Mouse (Mus musculus) layer of hippocampus, adult 2 months (tissue): ENCODE measurements at regions not wholly inside any gene's neighbourhood (a gene's known extent, or its start where the extent isn't known, plus 50 kb on each side); places are given as distances from the start of the nearest gene placed in this dataset.

Experiments used
- DNase-seq, 2 experiments: peaks; one replicate each; pipeline ENCODE4 v3.0.0; 2022; ENCODE audit warnings: low spot score in 2 of 2
- H3K27ac ChIP-seq: fragments of 200-600 bp; 2 replicates; pipeline ENCODE4 v1.8.1; 2022
- H3K4me3 ChIP-seq: fragments of 200-600 bp; 2 replicates; pipeline ENCODE4 v1.8.1; 2022; ENCODE audit warnings: mild to moderate bottlenecking
- CTCF ChIP-seq: fragments of 200-600 bp; conservative IDR thresholded peaks from 2 replicates; pipeline ENCODE4 v1.8.1; 2022; ENCODE audit warnings: antibody characterized with exemption, mild to moderate bottlenecking, moderate library complexity

DNA sequence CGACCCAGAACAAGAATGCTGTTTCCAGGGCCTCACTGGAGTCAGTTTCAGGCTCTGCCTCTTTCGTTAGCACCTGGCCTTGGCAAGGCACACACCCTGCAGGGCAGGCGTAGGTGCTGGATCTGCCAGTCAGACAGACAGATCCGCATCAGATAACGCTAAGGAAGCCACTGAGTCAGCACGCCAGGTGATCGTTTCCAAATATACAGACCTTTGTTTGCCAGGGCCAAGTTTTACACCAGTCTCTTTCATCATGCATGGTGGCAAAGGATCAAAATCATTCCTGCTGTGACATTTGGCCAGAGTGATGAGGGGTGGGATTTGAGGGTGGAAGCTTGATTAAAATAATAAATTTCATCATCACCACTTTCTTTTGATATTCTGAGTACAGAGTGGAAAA is 411.0 kb downstream of the Ofcc1 start:
- no peak for DNase-seq
- TF ChIP-seq CTCF, result no peak
- no peak overlapping the region for H3K27ac ChIP-seq
- no peak overlapping the region for H3K4me3 ChIP-seq

DNA sequence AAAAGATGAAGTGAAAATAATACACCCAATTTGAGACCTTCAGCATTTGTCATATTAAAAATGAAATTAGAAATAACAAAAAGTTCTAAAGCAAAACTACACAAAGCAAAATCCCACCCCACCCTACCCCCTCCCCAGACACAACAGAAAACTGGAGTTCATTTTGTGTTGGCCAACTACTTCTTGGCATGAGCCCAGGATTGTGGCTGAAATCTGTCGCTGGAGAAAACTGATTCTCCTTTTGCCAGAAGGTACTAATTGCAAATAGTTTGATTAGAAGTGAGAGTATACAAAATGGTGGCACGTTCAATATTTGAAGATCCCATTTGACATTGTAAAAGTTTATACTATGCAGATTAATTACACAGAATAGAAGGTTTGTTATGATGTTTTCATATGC is 426.0 kb downstream of the Ofcc1 start:
- H3K27ac ChIP-seq, result no peak overlapping the region
- no peak overlapping the region for H3K4me3 ChIP-seq
- DNase-seq, result no peak
- TF ChIP-seq CTCF, result no peak

DNA sequence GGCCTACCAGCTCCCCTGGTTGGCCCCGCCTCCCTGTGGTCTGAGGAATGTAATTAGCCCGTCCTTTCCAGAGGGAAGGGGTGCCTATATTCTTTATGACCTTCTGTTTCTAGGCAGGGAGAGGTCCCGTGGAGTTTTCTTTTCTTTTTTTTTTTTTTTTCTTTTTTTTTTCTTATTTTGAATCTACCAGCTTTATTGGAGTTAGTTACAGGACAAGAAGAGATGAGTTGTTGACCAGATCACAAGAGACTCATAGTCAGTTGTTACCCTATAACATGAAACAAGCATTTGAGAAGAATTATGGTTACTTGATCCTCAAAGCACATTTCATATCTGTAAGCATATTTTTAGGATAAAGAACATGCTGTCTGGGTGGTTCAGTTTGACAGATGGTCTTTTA is 429.8 kb downstream of the Ofcc1 start:
- DNase-seq, result no peak
- TF ChIP-seq CTCF, result no peak
- Histone ChIP-seq H3K27ac (no peak overlapping the region), H3K4me3 (no peak overlapping the region)

DNA sequence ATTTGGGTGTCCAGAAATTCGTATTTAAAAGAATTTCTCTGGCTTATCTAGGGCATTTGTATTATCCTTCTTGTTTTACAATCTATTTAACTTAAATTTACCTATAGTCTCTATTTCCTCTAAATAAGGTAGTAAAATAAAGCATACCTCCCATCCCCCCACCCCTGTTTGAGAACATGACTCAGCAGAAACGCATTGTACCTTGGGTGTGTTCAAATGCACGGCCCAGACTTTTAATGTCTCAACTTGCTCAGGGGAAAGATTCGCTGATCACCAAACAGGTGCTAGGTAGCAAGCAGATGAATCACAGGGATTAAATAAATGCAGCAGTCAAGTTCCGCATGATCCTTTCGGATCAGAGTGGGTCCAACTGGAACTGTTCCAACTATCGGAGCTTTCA is 432.7 kb downstream of the Ofcc1 start:
- Histone ChIP-seq H3K4me3 (no peak overlapping the region), H3K27ac (no peak overlapping the region)
- DNase-seq, result no peak
- no peak for TF ChIP-seq CTCF

DNA sequence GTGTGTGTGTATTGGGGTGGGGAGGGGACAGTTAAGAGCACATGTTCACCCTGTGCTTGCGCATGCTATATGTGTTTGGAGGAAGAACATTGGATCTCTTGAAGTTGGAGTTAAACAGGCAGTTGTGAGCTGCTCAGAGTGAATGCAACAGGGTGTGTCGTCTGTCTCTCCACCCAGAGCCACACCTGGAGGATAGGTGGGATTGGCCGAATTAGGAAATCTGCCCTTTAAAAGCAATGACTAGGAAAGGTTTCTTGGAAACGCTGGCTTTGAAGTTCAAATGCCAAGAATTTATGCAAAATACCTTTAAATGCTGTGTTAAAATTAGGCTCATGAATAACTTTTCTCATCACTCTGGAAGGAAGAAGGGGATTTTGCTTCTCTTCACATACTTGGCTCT is 436.9 kb downstream of the Ofcc1 start:
- Histone ChIP-seq H3K27ac (no peak overlapping the region), H3K4me3 (no peak overlapping the region)
- no peak for DNase-seq
- TF ChIP-seq CTCF, result no peak

DNA sequence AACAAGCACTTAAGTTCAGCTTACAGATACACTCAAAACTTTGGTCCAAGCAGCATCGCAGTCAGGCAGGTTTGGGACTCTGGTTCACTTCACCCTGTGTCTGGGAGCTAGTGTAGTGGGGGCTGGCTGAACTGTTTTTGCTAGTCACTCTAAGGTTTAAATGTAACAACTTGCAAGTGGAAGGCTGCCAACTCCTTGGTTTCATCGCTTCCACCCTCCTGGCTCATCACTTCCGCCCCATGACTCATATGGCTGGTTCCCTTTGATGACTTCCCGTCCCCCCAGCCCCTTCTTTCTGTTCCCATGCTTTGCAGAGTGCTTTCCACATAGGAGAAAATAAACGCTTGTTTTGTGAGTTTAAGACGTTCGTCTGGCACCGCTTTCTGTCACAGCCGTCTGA is 438.1 kb downstream of the Ofcc1 start:
- H3K27ac ChIP-seq, result no peak overlapping the region
- no peak overlapping the region for H3K4me3 ChIP-seq
- TF ChIP-seq CTCF, result no peak
- DNase-seq, result no peak

DNA sequence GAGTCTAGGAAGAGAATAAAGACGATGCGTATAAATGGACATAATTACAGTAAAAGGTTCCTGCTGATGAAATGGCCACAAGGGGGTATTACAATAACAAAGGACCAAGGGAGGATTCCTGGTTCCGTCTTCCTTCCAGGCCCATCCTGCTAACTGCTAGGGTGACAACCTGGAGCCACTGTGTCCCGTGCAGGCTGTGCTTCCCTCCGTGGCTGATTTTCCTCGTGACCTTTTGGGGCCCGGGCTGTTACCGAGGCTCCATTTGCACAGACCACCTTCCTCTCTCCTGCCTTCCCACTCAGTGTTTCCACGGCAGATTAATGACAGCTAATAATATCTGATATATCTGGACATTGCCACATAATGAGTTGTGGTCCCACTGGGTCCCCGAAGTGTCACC is 453.5 kb downstream of the Ofcc1 start:
- no peak overlapping the region for H3K4me3 ChIP-seq
- DNase-seq, result no peak

DNA sequence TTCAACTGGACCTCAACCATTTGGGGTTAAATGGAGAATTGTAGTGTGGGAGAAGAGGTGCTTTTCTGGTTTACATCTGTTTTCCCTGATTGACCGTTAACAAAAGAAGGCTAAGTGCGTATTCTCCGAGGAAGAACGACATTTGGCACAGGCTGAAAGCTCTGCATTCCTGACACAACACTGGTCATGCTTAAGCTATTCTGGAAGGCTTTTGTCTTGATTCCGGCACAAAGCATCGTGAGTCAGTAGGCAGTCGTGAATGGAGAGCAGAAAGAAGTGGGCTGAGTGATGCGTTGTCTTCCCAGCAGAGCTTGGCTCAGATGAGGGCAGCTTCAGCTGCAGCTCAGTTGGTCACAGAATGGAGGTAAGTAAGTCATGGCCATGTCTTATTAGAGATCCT is 457.0 kb downstream of the Ofcc1 start:
- no peak for DNase-seq
- H3K4me3 ChIP-seq, result no peak overlapping the region

More for the DNA sequence above, 453.5 kb downstream of the Ofcc1 start:
- no peak overlapping the region for H3K27ac ChIP-seq
- TF ChIP-seq CTCF, result peak; percentile 48

DNA sequence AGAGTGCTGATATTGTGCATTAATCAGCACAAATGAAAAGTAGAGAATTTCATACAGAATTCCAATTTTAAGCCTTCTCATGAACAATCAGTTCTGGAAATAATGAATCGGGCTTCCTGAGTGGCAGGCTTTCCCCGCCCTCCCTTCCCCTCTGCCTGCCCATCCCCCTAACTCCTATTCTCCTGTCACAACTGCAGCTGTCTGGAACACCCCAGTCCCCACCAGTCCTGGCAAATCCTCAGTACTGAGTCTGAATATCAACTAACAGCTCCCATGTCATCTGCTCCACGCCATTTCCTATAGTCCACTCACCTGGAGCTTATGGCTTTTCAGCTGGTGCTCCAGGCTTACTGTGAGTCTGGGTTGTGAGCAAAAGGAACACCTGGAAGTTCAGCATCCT is 457.9 kb downstream of the Ofcc1 start:
- Histone ChIP-seq H3K27ac (no peak overlapping the region), H3K4me3 (no peak overlapping the region)
- TF ChIP-seq CTCF, result no peak
- no peak for DNase-seq

More for the DNA sequence above, 457.0 kb downstream of the Ofcc1 start:
- H3K27ac ChIP-seq, result no peak overlapping the region
- no peak for TF ChIP-seq CTCF

DNA sequence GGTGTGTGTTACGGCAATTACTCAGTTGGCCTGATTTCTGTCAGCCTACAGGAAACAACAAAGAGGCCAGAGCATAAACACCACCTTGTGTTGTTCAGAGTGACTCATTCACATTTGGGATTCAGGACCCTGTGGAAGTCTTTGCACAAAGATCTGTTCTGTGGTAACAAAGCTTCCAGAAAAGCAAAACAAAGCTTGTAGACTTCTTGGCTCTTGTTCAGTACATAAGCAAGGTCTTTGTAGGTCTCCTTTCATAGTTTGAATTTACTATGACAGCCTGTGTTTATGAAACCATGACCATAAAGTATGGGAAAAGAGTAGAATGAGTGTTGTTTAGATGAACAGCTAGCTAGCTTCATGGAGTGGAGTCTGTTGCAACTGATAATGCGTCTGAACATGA is 461.9 kb downstream of the Ofcc1 start:
- Histone ChIP-seq H3K4me3 (no peak overlapping the region), H3K27ac (no peak overlapping the region)
- TF ChIP-seq CTCF, result no peak
- no peak for DNase-seq

DNA sequence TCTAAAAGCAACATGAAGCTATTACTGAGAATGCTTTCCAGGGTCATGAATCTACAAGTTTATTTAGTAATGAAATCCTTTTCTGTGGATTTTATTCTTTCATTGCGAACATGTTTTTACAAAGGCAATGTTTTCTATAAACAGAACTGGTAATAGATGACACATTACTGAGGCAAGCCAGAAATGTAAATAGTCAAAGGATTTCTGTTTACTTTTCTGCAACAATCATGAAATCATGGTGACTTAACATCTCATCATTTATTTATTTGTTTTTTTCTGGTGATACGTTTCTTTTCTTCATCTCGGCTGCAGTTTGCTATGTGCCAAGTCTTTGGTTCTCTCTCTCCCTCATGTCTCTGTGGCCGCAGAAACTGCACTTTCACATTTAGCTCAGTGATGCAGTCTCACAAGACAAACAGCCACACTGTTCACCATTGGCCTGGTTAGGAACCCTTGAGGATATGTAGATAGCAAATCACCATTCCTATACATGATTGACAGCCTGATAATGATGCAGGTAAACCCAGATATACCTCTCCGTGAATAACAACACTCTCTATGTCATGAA is 462.8 kb downstream of the Ofcc1 start:
- Histone ChIP-seq H3K27ac (no peak overlapping the region), H3K4me3 (no peak overlapping the region)
- no peak for TF ChIP-seq CTCF
- DNase-seq, result no peak

DNA sequence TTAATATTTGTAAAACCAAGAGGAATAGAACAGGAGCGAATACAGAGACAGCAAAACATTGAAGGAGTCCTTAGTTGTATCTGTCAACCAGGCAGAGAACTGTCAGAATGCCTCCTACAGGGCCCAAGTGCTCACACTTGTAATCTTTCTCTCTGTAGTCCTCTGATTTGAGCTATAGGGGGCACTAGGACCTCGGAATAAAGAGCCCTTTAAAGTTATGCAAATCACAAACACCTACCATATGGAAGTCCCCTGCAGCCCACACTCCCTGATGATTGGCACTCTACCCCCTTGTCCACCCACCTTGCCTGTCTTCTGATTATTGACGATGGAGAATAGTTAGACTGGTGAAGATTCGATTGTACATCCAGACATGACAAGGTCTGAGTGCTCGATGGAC is 467.1 kb downstream of the Ofcc1 start:
- no peak overlapping the region for H3K27ac ChIP-seq
- no peak overlapping the region for H3K4me3 ChIP-seq
- peak; percentile 77 for TF ChIP-seq CTCF
- DNase-seq, result peak; percentile 24 to 48

DNA sequence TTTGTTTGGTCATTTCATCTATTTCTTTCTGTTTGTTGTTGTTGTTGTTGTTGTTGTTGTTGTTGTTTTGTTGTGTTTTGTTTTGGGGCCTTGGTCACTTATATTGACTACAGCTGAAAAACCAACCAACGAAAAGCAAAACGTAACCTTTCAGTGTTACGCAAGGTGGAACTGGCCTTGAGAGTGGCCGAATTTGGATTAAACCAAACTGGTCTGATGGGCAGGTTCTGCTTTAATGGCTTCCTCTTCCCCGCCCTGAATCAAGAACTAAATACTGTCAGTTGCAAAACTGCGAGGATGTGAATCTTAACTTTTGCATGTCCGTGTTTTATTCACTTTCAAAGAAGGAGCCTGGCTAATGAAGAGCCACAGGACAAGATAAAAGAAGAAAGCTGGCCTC is 480.2 kb downstream of the Ofcc1 start:
- DNase-seq, result no peak
- no peak for TF ChIP-seq CTCF
- no peak overlapping the region for H3K4me3 ChIP-seq
- H3K27ac ChIP-seq, result no peak overlapping the region

DNA sequence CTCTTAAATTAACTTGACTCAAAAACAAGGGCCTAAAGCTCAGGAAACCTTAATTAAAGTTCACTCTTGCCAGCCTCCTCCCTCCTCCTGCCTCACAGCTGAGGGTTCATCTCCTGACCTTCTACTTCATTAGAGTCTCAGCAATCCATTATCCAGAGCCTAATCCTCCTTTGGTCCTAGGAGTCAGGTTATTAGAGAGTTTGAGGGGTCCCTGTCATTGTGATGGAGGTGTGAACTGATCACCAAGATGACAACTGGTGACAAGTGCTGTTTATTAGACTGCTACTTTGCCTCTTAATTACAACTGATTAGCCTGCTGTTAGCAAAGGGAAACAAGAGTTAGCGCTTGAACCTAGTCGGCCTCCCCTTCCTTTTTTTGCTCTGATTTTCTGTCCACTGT is 481.1 kb downstream of the Ofcc1 start:
- no peak for TF ChIP-seq CTCF
- Histone ChIP-seq H3K27ac (no peak overlapping the region), H3K4me3 (no peak overlapping the region)
- no peak for DNase-seq
